Mouse (Mus musculus): Measurements from ENCODE around the gene Gm43638. TPM values are rescaled to one million over a fixed set of nuclear protein-coding genes. Genes with fewer than 3 reads are reported as not detected.
"Not testable (repeated sequence)": the region's sequence is repeated elsewhere in the genome, so short reads cannot be mapped to it uniquely, and the experiment has no call there.

Gm43638 gene
- not detected in 2 replicates for polyA plus RNA-seq (2014; fragmentation: Nextera tagmentation; extraction: Ambion mirVana)

GRCm38 (mm10) chr5:87486706-87487105, at the start of gene Gm43638:
Gm43638 (minus strand) TSS chr5:87486806.
- 74% methylated on average over 1 of the region's 1 CpGs for WGBS
- not testable (repeated sequence) for ATAC-seq (ENCODE audit: insufficient number of reproducible peaks, insufficient read depth, low FRiP score, low read depth); H3K36me3 ChIP-seq (ENCODE audit: control insufficient read depth, insufficient read depth, low read length); H3K4me2 ChIP-seq (replicated peaks; ENCODE audit: low read depth, low read length); H3K4me3 ChIP-seq (ENCODE audit: low read depth, low read length); H3K9me3 ChIP-seq (ENCODE audit: control insufficient read depth, low read depth, low read length); H3K9ac ChIP-seq (replicated peaks; ENCODE audit: low read depth, low read length); H3K27me3 ChIP-seq (ENCODE audit: control insufficient read depth, insufficient read depth, low read length); H3K27ac ChIP-seq (ENCODE audit: low read length); H3K4me1 ChIP-seq (ENCODE audit: control insufficient read depth, insufficient read depth, low read length)

- Histone ChIP-seq H3K9me3 (ENCODE audit: control insufficient read depth, low read depth, low read length) (no peaks in the 10 kb centered on the region), H3K4me2 (replicated peaks; ENCODE audit: low read depth, low read length) (no peak overlapping the region), H3K4me3 (ENCODE audit: low read depth, low read length) (no peak overlapping the region), H3K27me3 (ENCODE audit: control insufficient read depth, insufficient read depth, low read length) (no peaks in the 10 kb centered on the region), H3K36me3 (ENCODE audit: control insufficient read depth, insufficient read depth, low read length) (no peaks in the 10 kb centered on the region), H3K9ac (replicated peaks; ENCODE audit: low read depth, low read length) (no peak overlapping the region), H3K27ac (ENCODE audit: low read length) (peak overlapping the region; percentile 50; the same call in 1 of the 2 replicates), H3K4me1 (ENCODE audit: control insufficient read depth, insufficient read depth, low read length) (no peaks in the 10 kb centered on the region)
- 69% methylated on average over 4 of the region's 4 CpGs for WGBS
- peak; percentile 92 for ATAC-seq (ENCODE audit: insufficient number of reproducible peaks, insufficient read depth, low FRiP score, low read depth)
Measured at GRCm38 (mm10) chr5:87535994-87536644, 49.5 kb upstream of the Gm43638 start.

GRCm38 (mm10) chr5:87532288-87532687, 45.7 kb upstream of the Gm43638 start:
- peak overlapping the region; percentile 48; the same call in 1 of the 2 replicates for H3K27ac ChIP-seq (ENCODE audit: low read length)
- no peaks in the 10 kb centered on the region for H3K4me1 ChIP-seq (ENCODE audit: control insufficient read depth, insufficient read depth, low read length)
- H3K9me3 ChIP-seq (ENCODE audit: control insufficient read depth, low read depth, low read length), result no peaks in the 10 kb centered on the region
- no peak overlapping the region for H3K4me3 ChIP-seq (ENCODE audit: low read depth, low read length)
- peak; percentile 87 for ATAC-seq (ENCODE audit: insufficient number of reproducible peaks, insufficient read depth, low FRiP score, low read depth)
- WGBS, result 54% methylated on average over 2 of the region's 2 CpGs
- H3K27me3 ChIP-seq (ENCODE audit: control insufficient read depth, insufficient read depth, low read length), result no peaks in the 10 kb centered on the region
- no peaks in the 10 kb centered on the region for H3K36me3 ChIP-seq (ENCODE audit: control insufficient read depth, insufficient read depth, low read length)
- H3K4me2 ChIP-seq (replicated peaks; ENCODE audit: low read depth, low read length), result no peak overlapping the region
- no peak overlapping the region for H3K9ac ChIP-seq (replicated peaks; ENCODE audit: low read depth, low read length)

GRCm38 (mm10) chr5:87523561-87523960, 37.0 kb upstream of the Gm43638 start:
- 88% methylated on average over 2 of the region's 2 CpGs for WGBS
- not testable (repeated sequence) for H3K27me3 ChIP-seq (ENCODE audit: control insufficient read depth, insufficient read depth, low read length); H3K9ac ChIP-seq (replicated peaks; ENCODE audit: low read depth, low read length); H3K9me3 ChIP-seq (ENCODE audit: control insufficient read depth, low read depth, low read length); H3K4me2 ChIP-seq (replicated peaks; ENCODE audit: low read depth, low read length); H3K4me3 ChIP-seq (ENCODE audit: low read depth, low read length); H3K36me3 ChIP-seq (ENCODE audit: control insufficient read depth, insufficient read depth, low read length); H3K27ac ChIP-seq (ENCODE audit: low read length); H3K4me1 ChIP-seq (ENCODE audit: control insufficient read depth, insufficient read depth, low read length); ATAC-seq (ENCODE audit: insufficient number of reproducible peaks, insufficient read depth, low FRiP score, low read depth)

- WGBS, result 57% methylated on average over 4 of the region's 4 CpGs
- H3K4me1 ChIP-seq (ENCODE audit: control insufficient read depth, insufficient read depth, low read length), result no peaks in the 10 kb centered on the region
- H3K36me3 ChIP-seq (ENCODE audit: control insufficient read depth, insufficient read depth, low read length), result no peaks in the 10 kb centered on the region
- H3K9me3 ChIP-seq (ENCODE audit: control insufficient read depth, low read depth, low read length), result no peaks in the 10 kb centered on the region
- no peaks in the 10 kb centered on the region for H3K27me3 ChIP-seq (ENCODE audit: control insufficient read depth, insufficient read depth, low read length)
- no peak overlapping the region for H3K9ac ChIP-seq (replicated peaks; ENCODE audit: low read depth, low read length)
- ATAC-seq (ENCODE audit: insufficient number of reproducible peaks, insufficient read depth, low FRiP score, low read depth), result no peak
- no peak overlapping the region for H3K27ac ChIP-seq (ENCODE audit: low read length)
- H3K4me2 ChIP-seq (replicated peaks; ENCODE audit: low read depth, low read length), result no peak overlapping the region
- H3K4me3 ChIP-seq (ENCODE audit: low read depth, low read length), result no peak overlapping the region
Measured at GRCm38 (mm10) chr5:87505776-87506458, 19.3 kb upstream of the Gm43638 start.

GRCm38 (mm10) chr5:87502687-87503086, 16.1 kb upstream of the Gm43638 start:
- no peaks in the 10 kb centered on the region for H3K27me3 ChIP-seq (ENCODE audit: control insufficient read depth, insufficient read depth, low read length)
- no peak overlapping the region for H3K4me3 ChIP-seq (ENCODE audit: low read depth, low read length)
- WGBS, result 63% methylated on average over 1 of the region's 1 CpGs
- ATAC-seq (ENCODE audit: insufficient number of reproducible peaks, insufficient read depth, low FRiP score, low read depth), result 0 out of 2 replicates have a peak, but pooled peaks have one; percentile 18
- no peak overlapping the region for H3K9ac ChIP-seq (replicated peaks; ENCODE audit: low read depth, low read length)
- H3K27ac ChIP-seq (ENCODE audit: low read length), result no peak overlapping the region
- no peak overlapping the region for H3K4me2 ChIP-seq (replicated peaks; ENCODE audit: low read depth, low read length)
- H3K36me3 ChIP-seq (ENCODE audit: control insufficient read depth, insufficient read depth, low read length), result no peaks in the 10 kb centered on the region
- no peaks in the 10 kb centered on the region for H3K9me3 ChIP-seq (ENCODE audit: control insufficient read depth, low read depth, low read length)
- no peaks in the 10 kb centered on the region for H3K4me1 ChIP-seq (ENCODE audit: control insufficient read depth, insufficient read depth, low read length)

GRCm38 (mm10) chr5:87499341-87499740, 12.7 kb upstream of the Gm43638 start:
- Histone ChIP-seq H3K9me3 (ENCODE audit: control insufficient read depth, low read depth, low read length) (no peaks in the 10 kb centered on the region), H3K4me1 (ENCODE audit: control insufficient read depth, insufficient read depth, low read length) (no peaks in the 10 kb centered on the region), H3K9ac (replicated peaks; ENCODE audit: low read depth, low read length) (no peak overlapping the region), H3K4me2 (replicated peaks; ENCODE audit: low read depth, low read length) (no peak overlapping the region), H3K4me3 (ENCODE audit: low read depth, low read length) (no peak overlapping the region), H3K36me3 (ENCODE audit: control insufficient read depth, insufficient read depth, low read length) (no peaks in the 10 kb centered on the region), H3K27me3 (ENCODE audit: control insufficient read depth, insufficient read depth, low read length) (no peaks in the 10 kb centered on the region), H3K27ac (ENCODE audit: low read length) (no peak overlapping the region)
- no peak for ATAC-seq (ENCODE audit: insufficient number of reproducible peaks, insufficient read depth, low FRiP score, low read depth)

GRCm38 (mm10) chr5:87498936-87499335, 12.3 kb upstream of the Gm43638 start:
- Histone ChIP-seq H3K4me3 (ENCODE audit: low read depth, low read length) (no peak overlapping the region), H3K9me3 (ENCODE audit: control insufficient read depth, low read depth, low read length) (no peaks in the 10 kb centered on the region), H3K27me3 (ENCODE audit: control insufficient read depth, insufficient read depth, low read length) (no peaks in the 10 kb centered on the region), H3K36me3 (ENCODE audit: control insufficient read depth, insufficient read depth, low read length) (no peaks in the 10 kb centered on the region), H3K4me2 (replicated peaks; ENCODE audit: low read depth, low read length) (no peak overlapping the region), H3K4me1 (ENCODE audit: control insufficient read depth, insufficient read depth, low read length) (no peaks in the 10 kb centered on the region), H3K27ac (ENCODE audit: low read length) (no peak overlapping the region), H3K9ac (replicated peaks; ENCODE audit: low read depth, low read length) (no peak overlapping the region)
- ATAC-seq (ENCODE audit: insufficient number of reproducible peaks, insufficient read depth, low FRiP score, low read depth), result no peak
